Mouse (Mus musculus) stomach, postnatal 0 days (tissue): ENCODE measurements around the gene Actb. TPM values are rescaled to one million over a fixed set of nuclear protein-coding genes. Genes with fewer than 3 reads are reported as not detected.
A peak's percentile ranks its signal among the peaks of the same experiment; 100 is the strongest.

Source experiments
- ATAC-seq: fragments of 200-750 bp; cut with Nextera tagmentation; 2 replicates; pipeline ENCODE4 v1.8.0; 2017; ENCODE audit not compliant: low FRiP score, low TSS enrichment
- DNase-seq: peaks from one replicate; pipeline ENCODE4 v3.0.0-alpha.2; 2016; ENCODE audit warnings: low spot score
- H3K27ac ChIP-seq: fragments of 300-500 bp; sonication (generic); replicated peaks from 2 replicates; pipeline ENCODE4 v1.5.1; 2014; ENCODE audit warnings: mild to moderate bottlenecking, control low read depth
- H3K27me3 ChIP-seq: fragments of 300-500 bp; sonication (generic); 2 replicates; pipeline ENCODE4 v1.6.1; 2014; ENCODE audit warnings: low read length; ENCODE audit not compliant: control insufficient read depth, insufficient read depth
- H3K36me3 ChIP-seq: fragments of 300-500 bp; sonication (generic); 2 replicates; pipeline ENCODE4 v1.6.1; 2014; ENCODE audit warnings: low read length, mixed read lengths; ENCODE audit not compliant: control insufficient read depth, insufficient read depth
- H3K4me1 ChIP-seq: fragments of 300-500 bp; sonication (generic); replicated peaks from 2 replicates; pipeline ENCODE4 v1.6.1; 2014; ENCODE audit warnings: antibody characterized with exemption; ENCODE audit not compliant: control insufficient read depth, insufficient read depth
- H3K4me2 ChIP-seq: fragments of 300-500 bp; sonication (generic); replicated peaks from 2 replicates; pipeline ENCODE4 v1.6.1; 2014; ENCODE audit warnings: low read depth, mild to moderate bottlenecking, control low read depth, moderate library complexity
- H3K4me3 ChIP-seq: fragments of 300-500 bp; sonication (generic); 2 replicates; pipeline ENCODE4 v1.5.1; 2014; ENCODE audit warnings: low read depth, low read length, control low read depth
- H3K9ac ChIP-seq: fragments of 300-500 bp; sonication (generic); 2 replicates; pipeline ENCODE4 v1.6.1; 2014; ENCODE audit warnings: mild to moderate bottlenecking, low read length, control low read depth, mixed read lengths
- H3K9me3 ChIP-seq: fragments of 300-500 bp; sonication (generic); 2 replicates; pipeline ENCODE4 v1.6.1; 2016; ENCODE audit warnings: low read length; ENCODE audit not compliant: control insufficient read depth
- CTCF ChIP-seq: IDR thresholded peaks from 2 replicates; pipeline ENCODE4 v1.5.1; 2016; ENCODE audit warnings: antibody characterized with exemption, low read depth, mild to moderate bottlenecking, moderate library complexity
- EP300 ChIP-seq: optimal IDR thresholded peaks from 2 replicates; pipeline ENCODE3; 2016; ENCODE audit warnings: antibody characterized with exemption
- WGBS: fragments of 180-500 bp; shearing (Covaris S2); extraction: QIAGEN DNeasy Blood & Tissue Kit; methylation state at CpG from one replicate; pipeline ENCODE4 v1.1.7; 2014; 5-methylcytosine and 5-hydroxymethylcytosine counted together
- polyA plus RNA-seq: library from polyadenylated mRNA; unstranded; fragments of >200 nt; fragmentation: Nextera tagmentation; extraction: Ambion mirVana; gene quantifications from 2 replicates; pipeline ENCODE4 v1.2.1, GENCODE M21; 2015

Actb gene
- polyA plus RNA-seq = 14,823 and 16,187 TPM in 2 replicates

- Histone ChIP-seq H3K4me1 (peaks cover 27% of the 10 kb centered on the region), H3K4me3 (peak within 1 kb of the TSS; percentile 100), H3K36me3 (peaks cover 21% of the 10 kb centered on the region), H3K4me2 (peak within 1 kb of the TSS; percentile 87), H3K27me3 (no peaks in the 10 kb centered on the region), H3K9ac (peak within 1 kb of the TSS; percentile 100), H3K9me3 (no peaks in the 10 kb centered on the region), H3K27ac (peak within 1 kb of the TSS; percentile 100)
- DNase-seq (peak; percentile 97), ATAC-seq (peak; percentile 64)
- TF ChIP-seq CTCF = peak; percentile 36; the same call in 1 of the 2 replicates
- TF ChIP-seq EP300 = peak; percentile 89
- under 1% methylated on average over 39 of the region's 41 CpGs for WGBS
These were observed at the start of gene Actb for GRCm38 (mm10) chr5:142906532-142907047. TSS of gene Actb (minus strand) at chr5:142906754.

- H3K4me3 ChIP-seq = no peak overlapping the region
- TF ChIP-seq CTCF (no peak), EP300 (no peak)
- no peak overlapping the region for H3K27ac ChIP-seq
- H3K9me3 ChIP-seq = no peaks in the 10 kb centered on the region
- no peak overlapping the region for H3K4me2 ChIP-seq
- 85% methylated on average over 3 of the region's 3 CpGs for WGBS
- no peaks in the 10 kb centered on the region for H3K4me1 ChIP-seq
- ATAC-seq = no peak
- H3K9ac ChIP-seq = no peak overlapping the region
- H3K36me3 ChIP-seq = no peaks in the 10 kb centered on the region
- DNase-seq = no peak
- H3K27me3 ChIP-seq = no peaks in the 10 kb centered on the region
These were observed 47.1 kb upstream of the Actb start for GRCm38 (mm10) chr5:142953641-142954040.

GRCm38 (mm10) chr5:142950405-142950804, 43.9 kb upstream of the Actb start:
- ATAC-seq (no peak), DNase-seq (no peak)
- no peak overlapping the region for H3K4me2 ChIP-seq
- H3K27me3 ChIP-seq = no peaks in the 10 kb centered on the region
- no peak overlapping the region for H3K4me3 ChIP-seq
- H3K9ac ChIP-seq = no peak overlapping the region
- no peaks in the 10 kb centered on the region for H3K36me3 ChIP-seq
- H3K9me3 ChIP-seq = no peaks in the 10 kb centered on the region
- H3K4me1 ChIP-seq = no peaks in the 10 kb centered on the region
- TF ChIP-seq CTCF (no peak), EP300 (no peak)
- WGBS = 77% methylated on average over 6 of the region's 6 CpGs
- no peak overlapping the region for H3K27ac ChIP-seq

- TF ChIP-seq CTCF = no peak
- no peak for TF ChIP-seq EP300
- no peak overlapping the region for H3K4me3 ChIP-seq
- 41% methylated on average over 6 of the region's 6 CpGs for WGBS
These were observed 43.0 kb upstream of the Actb start for GRCm38 (mm10) chr5:142949580-142949979.

GRCm38 (mm10) chr5:142947460-142947859, 40.9 kb upstream of the Actb start:
- Histone ChIP-seq H3K9ac (no peak overlapping the region), H3K27me3 (no peaks in the 10 kb centered on the region), H3K4me2 (no peak overlapping the region), H3K4me3 (no peak overlapping the region), H3K27ac (no peak overlapping the region), H3K9me3 (no peaks in the 10 kb centered on the region), H3K4me1 (no peaks in the 10 kb centered on the region), H3K36me3 (no peaks in the 10 kb centered on the region)
- TF ChIP-seq EP300 (no peak), CTCF (no peak)
- ATAC-seq (no peak), DNase-seq (no peak)
- WGBS = 55% methylated on average over 7 of the region's 7 CpGs

More at GRCm38 (mm10) chr5:142949580-142949979, 43.0 kb upstream of the Actb start:
- H3K27ac ChIP-seq = no peak overlapping the region
- no peak overlapping the region for H3K9ac ChIP-seq
- no peak for DNase-seq
- no peaks in the 10 kb centered on the region for H3K27me3 ChIP-seq
- H3K4me1 ChIP-seq = no peaks in the 10 kb centered on the region
- H3K36me3 ChIP-seq = no peaks in the 10 kb centered on the region
- ATAC-seq = no peak
- H3K4me2 ChIP-seq = no peak overlapping the region
- no peaks in the 10 kb centered on the region for H3K9me3 ChIP-seq

- H3K4me3 ChIP-seq = no peak overlapping the region
- WGBS = 58% methylated on average over 8 of the region's 8 CpGs
- H3K36me3 ChIP-seq = no peaks in the 10 kb centered on the region
- H3K4me2 ChIP-seq = no peak overlapping the region
- ATAC-seq = peak; percentile 50; the same call in 1 of the 2 replicates
- H3K9ac ChIP-seq = no peak overlapping the region
- H3K27ac ChIP-seq = no peak overlapping the region
- no peaks in the 10 kb centered on the region for H3K4me1 ChIP-seq
- no peaks in the 10 kb centered on the region for H3K9me3 ChIP-seq
- no peak for TF ChIP-seq EP300
- no peak for TF ChIP-seq CTCF
- no peak for DNase-seq
- no peaks in the 10 kb centered on the region for H3K27me3 ChIP-seq
These were observed 38.6 kb upstream of the Actb start for GRCm38 (mm10) chr5:142944979-142945682.
